Mouse (Mus musculus) spleen, adult 2 months (tissue): ENCODE data around the gene Apoa2.

Experiments used
- CTCF ChIP-seq: fragments of 200-500 bp; IDR thresholded peaks from 2 replicates; pipeline ENCODE4 v1.5.1; 2011; ENCODE audit warnings: mild to moderate bottlenecking, inconsistent platforms; ENCODE audit not compliant: insufficient read depth, insufficient read length, insufficient replicate concordance; ENCODE audit errors: extremely low read depth
- POLR2A ChIP-seq: fragments of 200-500 bp; IDR thresholded peaks from 2 replicates; pipeline ENCODE4 v1.6.1; 2011; ENCODE audit warnings: low read depth, low read length, inconsistent platforms

- TF ChIP-seq CTCF (no peak), POLR2A (no peak)
Observed at GRCm38 (mm10) chr1:171230215-171230614, 5.4 kb downstream of the Apoa2 start.
